Mouse (Mus musculus) lung, adult 2 months (tissue): ENCODE data around the gene Rgsl1. TPM values are rescaled to one million over a fixed set of nuclear protein-coding genes. Genes with fewer than 3 reads are reported as not detected.
"Not testable (repeated sequence)": the region's sequence is repeated elsewhere in the genome, so short reads cannot be mapped to it uniquely, and the experiment has no call there.

Experiments
- DNase-seq: peaks from one replicate; pipeline ENCODE4 v3.0.0; 2022
- H3K4me1 ChIP-seq: fragments of 200-500 bp; 2 replicates; pipeline ENCODE4 v1.6.1; 2011; ENCODE audit warnings: low read length; ENCODE audit not compliant: control insufficient read depth, insufficient read depth
- H3K4me3 ChIP-seq: fragments of 200-500 bp; replicated peaks from 2 replicates; pipeline ENCODE3; 2011; ENCODE audit warnings: low read depth, mild to moderate bottlenecking, control low read depth, low read length; ENCODE audit errors: extremely low read depth
- CTCF ChIP-seq: fragments of 200-500 bp; IDR thresholded peaks from 2 replicates; pipeline ENCODE4 v1.5.1; 2011; ENCODE audit warnings: mild to moderate bottlenecking, low read length, control low read depth; ENCODE audit not compliant: insufficient read depth
- POLR2A ChIP-seq: fragments of 200-500 bp; IDR thresholded peaks from 2 replicates; pipeline ENCODE4 v1.6.1; 2011; ENCODE audit warnings: low read depth, mild to moderate bottlenecking, control low read depth, low read length, borderline replicate concordance; ENCODE audit errors: extremely low read depth
- WGBS: fragments of 180-500 bp; shearing (Covaris S2); methylation state at CpG from one replicate; pipeline ENCODE4 v1.1.7; 2018; 5-methylcytosine and 5-hydroxymethylcytosine counted together
- polyA plus RNA-seq: library from polyadenylated mRNA; depleted of rRNA; stranded (reverse); fragments of >200 nt; gene quantifications from 2 replicates; pipeline ENCODE4 v1.2.3, GENCODE M21; 2012; rRNA removed

The Rgsl1 gene
- polyA plus RNA-seq, result 0.08 and 0.25 TPM in 2 replicates

- Histone ChIP-seq H3K4me3 (no peak within 1 kb of the TSS), H3K4me1 (no peaks in the 10 kb centered on the region)
- WGBS, result 96% methylated on average over 8 of the region's 8 CpGs
- TF ChIP-seq CTCF, result no peak
- no peak for TF ChIP-seq POLR2A
- DNase-seq, result no peak
These were observed at the start of gene Rgsl1 for GRCm38 (mm10) chr1:153844042-153844441. Gene Rgsl1 (minus strand): TSS chr1:153844142.

- TF ChIP-seq POLR2A (no peak), CTCF (no peak)
- no peaks in the 10 kb centered on the region; the same call in 1 of the 2 replicates for H3K4me1 ChIP-seq
- 33% methylated on average over 4 of the region's 4 CpGs for whole genome bisulfite sequencing
These were observed 47.5 kb upstream of the Rgsl1 start, which contains the start of gene Teddm1a for GRCm38 (mm10) chr1:153891442-153891841. Gene Teddm1a (plus strand): TSS chr1:153891742.

GRCm38 (mm10) chr1:153890121-153890520 lies 46.2 kb upstream of the Rgsl1 start:
- WGBS, result 94% methylated on average over 10 of the region's 10 CpGs
- DNase-seq, result no peak
- no peaks in the 10 kb centered on the region; the same call in 1 of the 2 replicates for H3K4me1 ChIP-seq
- TF ChIP-seq POLR2A, result no peak
- no peak for TF ChIP-seq CTCF
- H3K4me3 ChIP-seq, result no peak overlapping the region

More at GRCm38 (mm10) chr1:153891442-153891841, 47.5 kb upstream of the Rgsl1 start, which contains the start of gene Teddm1a:
- DNase-seq, result no peak
- H3K4me3 ChIP-seq, result no peak within 1 kb of the TSS

- TF ChIP-seq CTCF (no peak), POLR2A (no peak)
These were observed 42.2 kb upstream of the Rgsl1 start for GRCm38 (mm10) chr1:153886024-153886633.

GRCm38 (mm10) chr1:153880391-153880790 lies 36.4 kb upstream of the Rgsl1 start:
- not testable (repeated sequence) for DNase-seq, H3K4me1 ChIP-seq, H3K4me3 ChIP-seq
- 96% methylated on average over 17 of the region's 17 CpGs for WGBS

More at GRCm38 (mm10) chr1:153886024-153886633, 42.2 kb upstream of the Rgsl1 start:
- WGBS, result 43% methylated on average over 17 of the region's 17 CpGs
- no peaks in the 10 kb centered on the region for H3K4me1 ChIP-seq
- no peak for DNase-seq
- H3K4me3 ChIP-seq, result no peak overlapping the region

- Histone ChIP-seq H3K4me1 (no peaks in the 10 kb centered on the region), H3K4me3 (no peak within 1 kb of the TSS)
- no peak for DNase-seq
- TF ChIP-seq POLR2A (no peak), CTCF (no peak)
- WGBS, result 81% methylated on average over 6 of the region's 6 CpGs
These were observed 30.1 kb upstream of the Rgsl1 start, which contains the start of gene Teddm1b for GRCm38 (mm10) chr1:153874045-153874444. Gene Teddm1b (plus strand): TSS chr1:153874345.

- no peak for TF ChIP-seq CTCF
- TF ChIP-seq POLR2A, result no peak
These were observed 12.0 kb upstream of the Rgsl1 start for GRCm38 (mm10) chr1:153855946-153856345.

GRCm38 (mm10) chr1:153852696-153853095 lies 8.8 kb upstream of the Rgsl1 start:
- WGBS, result 59% methylated on average over 7 of the region's 7 CpGs
- DNase-seq, result not testable (repeated sequence)

More at GRCm38 (mm10) chr1:153855946-153856345, 12.0 kb upstream of the Rgsl1 start:
- H3K4me1 ChIP-seq, result no peaks in the 10 kb centered on the region
- DNase-seq, result no peak
- H3K4me3 ChIP-seq, result no peak overlapping the region
- WGBS, result 70% methylated on average over 8 of the region's 8 CpGs

GRCm38 (mm10) chr1:153846867-153847266 lies 2.9 kb upstream of the Rgsl1 start:
- 25% methylated on average over 6 of the region's 6 CpGs for WGBS
- Histone ChIP-seq H3K4me3 (no peak overlapping the region), H3K4me1 (no peaks in the 10 kb centered on the region)
- TF ChIP-seq POLR2A (no peak), CTCF (peak; percentile 16; the same call in 1 of the 2 replicates)
- DNase-seq, result no peak

More at GRCm38 (mm10) chr1:153852696-153853095, 8.8 kb upstream of the Rgsl1 start:
- H3K4me1 ChIP-seq, H3K4me3 ChIP-seq: not testable (repeated sequence)

GRCm38 (mm10) chr1:153846420-153846819 lies 2.5 kb upstream of the Rgsl1 start:
- WGBS, result 85% methylated on average over 7 of the region's 7 CpGs
- no peak for TF ChIP-seq CTCF
- TF ChIP-seq POLR2A, result no peak
- H3K4me3 ChIP-seq, result no peak overlapping the region
- no peaks in the 10 kb centered on the region for H3K4me1 ChIP-seq
- DNase-seq, result no peak
